ENCODE assay signal across 11 mouse cellular contexts in the genomic region with DNA sequence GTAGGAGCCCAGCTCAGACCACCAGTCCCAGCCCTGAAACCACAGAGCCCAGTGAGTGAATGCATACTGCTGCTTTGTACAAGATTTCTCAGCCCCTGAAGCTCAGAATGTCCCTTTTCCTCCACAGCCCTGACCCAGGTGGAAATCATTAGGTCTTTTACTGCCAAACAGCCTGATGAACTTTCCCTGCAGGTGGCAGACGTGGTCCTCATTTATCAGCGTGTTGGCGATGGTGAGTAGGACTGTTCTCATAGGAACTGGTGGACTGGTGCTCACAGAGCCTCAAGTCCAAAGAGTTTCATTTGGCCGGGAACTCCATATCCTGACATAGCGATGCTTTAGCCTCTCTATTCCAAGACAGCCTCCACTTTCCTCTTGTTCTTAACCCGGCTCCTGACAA.
"Had no signal": no experiment of that assay in that cellular context is flagged by ENCODE, and none has a peak within 500 bp of the region (broad histone marks: within the 10 kb centered on the region; RNA-seq: fewer than 3 reads in every experiment).

No protein-coding gene starts in this region.

- H3K27me3 ChIP-seq: kidney, embryonic 15.5 days; midbrain, embryonic 12.5 days had no signal

- H3K4me1 ChIP-seq: kidney, embryonic 15.5 days had no signal

- H3K27ac ChIP-seq: kidney, embryonic 15.5 days; liver, embryonic 14.5 days; midbrain, embryonic 12.5 days; stomach, postnatal 0 days had no signal

- H3K9me3 ChIP-seq: kidney, embryonic 15.5 days; midbrain, embryonic 12.5 days had no signal

- ATAC-seq: midbrain, embryonic 16.5 days had no signal

- H3K4me2 ChIP-seq: kidney, embryonic 15.5 days; midbrain, embryonic 12.5 days had no signal

- DNase-seq: kidney, adult 2 months; kidney, postnatal 25 days; left cerebral cortex, postnatal 4 days; lung, adult 18-20 months; right cerebral cortex, postnatal 25 days; thymus, postnatal 4 days had no signal

- H3K9ac ChIP-seq: kidney, embryonic 15.5 days; liver, embryonic 14.5 days; midbrain, embryonic 12.5 days had no signal

- H3K4me3 ChIP-seq: kidney, embryonic 15.5 days; midbrain, embryonic 12.5 days had no signal
